Mouse (Mus musculus) heart, embryonic 12.5 days (tissue): ENCODE results near the gene Peg3. TPM values are rescaled to one million over a fixed set of nuclear protein-coding genes. Genes with fewer than 3 reads are reported as not detected.
A peak's percentile ranks its signal among the peaks of the same experiment; 100 is the strongest.

Experiments
- ATAC-seq: fragments of 200-750 bp; cut with Nextera tagmentation; 2 replicates; pipeline ENCODE4 v1.8.0; 2017; ENCODE audit warnings: moderate TSS enrichment, moderate library complexity; ENCODE audit not compliant: insufficient number of reproducible peaks, low FRiP score
- H3K27ac ChIP-seq: fragments of 300-500 bp; sonication (generic); 2 replicates; pipeline ENCODE4 v1.5.1; 2016; ENCODE audit warnings: mild to moderate bottlenecking, moderate library complexity; ENCODE audit not compliant: poor library complexity, severe bottlenecking
- H3K27me3 ChIP-seq: fragments of 300-500 bp; sonication (generic); replicated peaks from 2 replicates; pipeline ENCODE4 v1.6.1; 2016; ENCODE audit warnings: mild to moderate bottlenecking, moderate library complexity
- H3K36me3 ChIP-seq: fragments of 300-500 bp; sonication (generic); 2 replicates; pipeline ENCODE4 v1.6.1; 2016; ENCODE audit warnings: mild to moderate bottlenecking, moderate library complexity
- H3K4me1 ChIP-seq: fragments of 300-500 bp; sonication (generic); replicated peaks from 2 replicates; pipeline ENCODE4 v1.6.1; 2016; ENCODE audit warnings: mild to moderate bottlenecking
- H3K4me2 ChIP-seq: fragments of 300-500 bp; sonication (generic); 2 replicates; pipeline ENCODE4 v1.6.1; 2016; ENCODE audit warnings: mild to moderate bottlenecking, moderate library complexity
- H3K4me3 ChIP-seq: fragments of 300-500 bp; sonication (generic); 2 replicates; pipeline ENCODE4 v1.5.1; 2016; ENCODE audit warnings: mild to moderate bottlenecking
- H3K9ac ChIP-seq: fragments of 300-500 bp; sonication (generic); 2 replicates; pipeline ENCODE4 v1.6.1; 2016; ENCODE audit warnings: mild to moderate bottlenecking, moderate library complexity
- H3K9me3 ChIP-seq: fragments of 300-500 bp; sonication (generic); replicated peaks from 2 replicates; pipeline ENCODE4 v1.6.1; 2016; ENCODE audit warnings: mild to moderate bottlenecking, moderate library complexity
- WGBS: fragments of 180-500 bp; shearing (Covaris S2); methylation state at CpG from one replicate; pipeline ENCODE4 v1.1.7; 2016; 5-methylcytosine and 5-hydroxymethylcytosine counted together
- polyA plus RNA-seq: library from polyadenylated mRNA; unstranded; fragments of >200 nt; fragmentation: Nextera tagmentation; extraction: Ambion mirVana; gene quantifications from 2 replicates; pipeline ENCODE4 v1.2.1, GENCODE M21; 2016

The Peg3 gene
- polyA plus RNA-seq, 1 experiment from 2014 or later, result 195 TPM

GRCm38 (mm10) chr7:6709396-6709795 is 20.8 kb downstream of the Peg3 start:
- Histone ChIP-seq H3K4me1 (no peaks in the 10 kb centered on the region), H3K27me3 (no peaks in the 10 kb centered on the region), H3K36me3 (peaks cover 76% of the 10 kb centered on the region), H3K4me2 (no peak overlapping the region), H3K27ac (no peak overlapping the region), H3K4me3 (no peak overlapping the region), H3K9ac (no peak overlapping the region), H3K9me3 (no peaks in the 10 kb centered on the region; the same call in 1 of the 2 replicates)
- 91% methylated on average over 15 of the region's 15 CpGs for WGBS
- ATAC-seq, result no peak

GRCm38 (mm10) chr7:6708451-6709180 is 21.6 kb downstream of the Peg3 start:
- no peak overlapping the region for H3K4me3 ChIP-seq
- no peaks in the 10 kb centered on the region for H3K27me3 ChIP-seq
- 78% methylated on average over 17 of the region's 17 CpGs for WGBS
- peaks cover 75% of the 10 kb centered on the region for H3K36me3 ChIP-seq
- H3K9ac ChIP-seq, result no peak overlapping the region
- H3K4me1 ChIP-seq, result no peaks in the 10 kb centered on the region
- no peaks in the 10 kb centered on the region; the same call in 1 of the 2 replicates for H3K9me3 ChIP-seq
- H3K4me2 ChIP-seq, result no peak overlapping the region
- no peak for ATAC-seq
- no peak overlapping the region for H3K27ac ChIP-seq

GRCm38 (mm10) chr7:6707416-6708015 is 22.7 kb downstream of the Peg3 start:
- 89% methylated on average over 23 of the region's 23 CpGs for WGBS

GRCm38 (mm10) chr7:6699230-6699629 is 31.0 kb downstream of the Peg3 start:
- Histone ChIP-seq H3K27ac (no peak overlapping the region), H3K4me3 (no peak overlapping the region), H3K27me3 (no peaks in the 10 kb centered on the region), H3K9ac (no peak overlapping the region), H3K4me2 (no peak overlapping the region), H3K36me3 (0 out of 2 replicates have a peak, but pooled peaks cover 3% of the 10 kb centered on the region), H3K9me3 (no peaks in the 10 kb centered on the region), H3K4me1 (peaks cover under 1% of the 10 kb centered on the region; the same call in 1 of the 2 replicates)
- ATAC-seq, result no peak
- WGBS, result 69% methylated on average over 3 of the region's 3 CpGs

More at GRCm38 (mm10) chr7:6707416-6708015, 22.7 kb downstream of the Peg3 start:
- no peak for ATAC-seq
- Histone ChIP-seq H3K27me3 (no peaks in the 10 kb centered on the region), H3K4me3 (no peak overlapping the region), H3K9me3 (no peaks in the 10 kb centered on the region; the same call in 1 of the 2 replicates), H3K4me2 (no peak overlapping the region), H3K27ac (no peak overlapping the region), H3K36me3 (peaks cover 70% of the 10 kb centered on the region), H3K9ac (no peak overlapping the region), H3K4me1 (no peaks in the 10 kb centered on the region)

- Histone ChIP-seq H3K9me3 (no peaks in the 10 kb centered on the region), H3K4me2 (peak within 1 kb of the TSS; percentile 76), H3K9ac (peak within 1 kb of the TSS; percentile 79), H3K36me3 (no peaks in the 10 kb centered on the region), H3K4me3 (peak within 1 kb of the TSS; percentile 62), H3K4me1 (peaks cover 14% of the 10 kb centered on the region), H3K27ac (peak within 1 kb of the TSS; percentile 19; the same call in 1 of the 2 replicates), H3K27me3 (no peaks in the 10 kb centered on the region)
- ATAC-seq, result peak; percentile 98
- 10% methylated on average over 32 of the region's 32 CpGs for WGBS
These were observed 33.8 kb downstream of the Peg3 start, which contains the start of gene Zim1 for GRCm38 (mm10) chr7:6696241-6697045. Gene Zim1, minus strand, starts transcription at chr7:6696450.

- H3K4me1 ChIP-seq, result no peaks in the 10 kb centered on the region
- no peak overlapping the region for H3K27ac ChIP-seq
- no peaks in the 10 kb centered on the region for H3K9me3 ChIP-seq
- ATAC-seq, result no peak
- H3K4me3 ChIP-seq, result no peak overlapping the region
- no peak overlapping the region for H3K9ac ChIP-seq
- no peaks in the 10 kb centered on the region for H3K27me3 ChIP-seq
- H3K36me3 ChIP-seq, result peaks cover 54% of the 10 kb centered on the region
- 91% methylated on average over 6 of the region's 6 CpGs for WGBS
- no peak overlapping the region for H3K4me2 ChIP-seq
These were observed 44.7 kb downstream of the Peg3 start for GRCm38 (mm10) chr7:6685511-6685910.

GRCm38 (mm10) chr7:6666726-6667125 is 63.5 kb downstream of the Peg3 start:
- 43% methylated on average over 3 of the region's 3 CpGs for WGBS
- Histone ChIP-seq H3K27me3 (no peaks in the 10 kb centered on the region), H3K4me1 (peaks cover 13% of the 10 kb centered on the region), H3K4me2 (no peak overlapping the region), H3K9me3 (no peaks in the 10 kb centered on the region), H3K4me3 (no peak overlapping the region), H3K9ac (no peak overlapping the region), H3K36me3 (no peaks in the 10 kb centered on the region), H3K27ac (peak overlapping the region; percentile 57)
- ATAC-seq, result no peak

GRCm38 (mm10) chr7:6663430-6663829 is 66.8 kb downstream of the Peg3 start:
- H3K4me3 ChIP-seq, result no peak overlapping the region
- H3K36me3 ChIP-seq, result no peaks in the 10 kb centered on the region
- H3K27ac ChIP-seq, result no peak overlapping the region
- no peaks in the 10 kb centered on the region for H3K27me3 ChIP-seq
- H3K9me3 ChIP-seq, result no peaks in the 10 kb centered on the region
- H3K4me2 ChIP-seq, result no peak overlapping the region
- 83% methylated on average over 7 of the region's 7 CpGs for WGBS
- no peak for ATAC-seq
- H3K4me1 ChIP-seq, result peaks cover 13% of the 10 kb centered on the region
- no peak overlapping the region for H3K9ac ChIP-seq

GRCm38 (mm10) chr7:6659605-6660004 is 70.6 kb downstream of the Peg3 start:
- Histone ChIP-seq H3K9ac (no peak overlapping the region), H3K9me3 (peaks cover 8% of the 10 kb centered on the region), H3K36me3 (no peaks in the 10 kb centered on the region), H3K27me3 (no peaks in the 10 kb centered on the region), H3K27ac (no peak overlapping the region), H3K4me3 (no peak overlapping the region), H3K4me2 (no peak overlapping the region), H3K4me1 (no peaks in the 10 kb centered on the region)
- 20% methylated on average over 2 of the region's 2 CpGs for WGBS
- ATAC-seq, result no peak

GRCm38 (mm10) chr7:6658606-6659005 is 71.6 kb downstream of the Peg3 start:
- Histone ChIP-seq H3K4me2 (no peak overlapping the region), H3K9me3 (peaks cover 8% of the 10 kb centered on the region), H3K27me3 (no peaks in the 10 kb centered on the region), H3K36me3 (no peaks in the 10 kb centered on the region), H3K27ac (no peak overlapping the region), H3K4me1 (no peaks in the 10 kb centered on the region), H3K4me3 (no peak overlapping the region), H3K9ac (no peak overlapping the region)
- no peak for ATAC-seq
- WGBS, result 84% methylated on average over 7 of the region's 7 CpGs
